Comparison of ENCODE assay signal across 32 mouse cellular contexts in genomic region chr5:53272626-53273025, GRCm38 (mm10). TPM values are rescaled to one million over a fixed set of nuclear protein-coding genes. Genes with fewer than 3 reads are reported as not detected.
DNase-seq lines count a peak whose midpoint lies in the region; ATAC-seq and TF ChIP-seq lines count a peak whose summit lies in the region.
"Had no signal": no experiment of that assay in that cellular context is flagged by ENCODE, and none has a peak within 500 bp of the region (broad histone marks: within the 10 kb centered on the region; RNA-seq: fewer than 3 reads in every experiment).

No protein-coding gene starts in this region.

- H3K27ac ChIP-seq in kidney, postnatal 0 days: 0 out of 2 replicates have a peak overlapping the region, but pooled peaks have one; percentile 22
- H3K27ac ChIP-seq: forebrain, embryonic 13.5 days; hindbrain, embryonic 12.5 days; hindbrain, postnatal 0 days; intestine, embryonic 15.5 days; layer of hippocampus, adult 2 months; liver, embryonic 14.5 days; macrophage; midbrain, embryonic 10.5 days had no signal

- no peak for DNase-seq in kidney, postnatal 0 days (ENCODE audit: low spot score)
- no peak for DNase-seq in kidney, adult 8-10 months
- peak; percentile 54 for DNase-seq in A20 (ENCODE audit: low read depth, low spot score)
- peak; percentile 50 to 53 for DNase-seq in B cell, adult 2 months
- peak; percentile 50 to 57 for DNase-seq in spleen, postnatal 36 days (ENCODE audit: low spot score in 2 of 2)
- no peak for DNase-seq in layer of hippocampus, postnatal 36 days
- DNase-seq: adrenal gland, postnatal 14 days; cerebellum, adult 2 months; cerebellum, postnatal 14 days; heart, adult 18-20 months; heart, postnatal 36 days; kidney, adult 9 months; kidney, postnatal 25 days; left cerebral cortex, postnatal 4 days; liver; lung, adult 2 months; lung, postnatal 10 days; right cerebral cortex, adult 18-20 months; thymus, adult 2 months; thymus, postnatal 36 days had no signal

- H3K9me3 ChIP-seq in kidney, postnatal 0 days (replicated peaks; ENCODE audit: low read length): no peaks in the 10 kb centered on the region
- H3K9me3 ChIP-seq: forebrain, embryonic 13.5 days; hindbrain, embryonic 12.5 days; intestine, embryonic 15.5 days; midbrain, embryonic 10.5 days had no signal

- no peak overlapping the region for H3K4me2 ChIP-seq in kidney, postnatal 0 days (ENCODE audit: low read length)
- H3K4me2 ChIP-seq: forebrain, embryonic 13.5 days; heart, embryonic 11.5 days; hindbrain, embryonic 12.5 days; intestine, embryonic 15.5 days had no signal

- no peaks in the 10 kb centered on the region for H3K36me3 ChIP-seq in kidney, postnatal 0 days (ENCODE audit: insufficient read depth, low read length)
- H3K36me3 ChIP-seq: hindbrain, embryonic 12.5 days; intestine, embryonic 15.5 days; midbrain, embryonic 10.5 days had no signal

- H3K27me3 ChIP-seq in kidney, postnatal 0 days (ENCODE audit: insufficient read depth, low read length): no peaks in the 10 kb centered on the region
- H3K27me3 ChIP-seq: hindbrain, embryonic 12.5 days; intestine, embryonic 15.5 days; Patski had no signal

- peaks cover 12% of the 10 kb centered on the region; the same call in 1 of the 2 replicates for H3K4me1 ChIP-seq in kidney, postnatal 0 days (replicated peaks; ENCODE audit: insufficient read depth, low read length)

- no peak for ATAC-seq in kidney, postnatal 0 days (replicated peaks; ENCODE audit: low FRiP score, low read depth)
- ATAC-seq: forebrain, embryonic 13.5 days; hindbrain, postnatal 0 days; intestine, embryonic 15.5 days; midbrain, embryonic 16.5 days; Patski had no signal

- no peak for TF ChIP-seq CTCF in kidney, postnatal 0 days (IDR thresholded peaks at IDR 0.05; ENCODE audit: low read depth)

- H3K9ac ChIP-seq in kidney, postnatal 0 days (ENCODE audit: low read depth, low read length): no peak overlapping the region
- H3K9ac ChIP-seq: forebrain, embryonic 13.5 days; hindbrain, embryonic 12.5 days; intestine, embryonic 15.5 days; liver, embryonic 14.5 days had no signal

- no peak overlapping the region for H3K4me3 ChIP-seq in kidney, postnatal 0 days (replicated peaks; ENCODE audit: low read depth, low read length)
- H3K4me3 ChIP-seq: forebrain, embryonic 13.5 days; hindbrain, embryonic 12.5 days; intestine, embryonic 15.5 days; layer of hippocampus, adult 2 months; midbrain, embryonic 10.5 days had no signal

- WGBS in kidney, postnatal 0 days: 66% methylated on average over 4 of the region's 4 CpGs

RNA-seq across cellular contexts. Expression of gene Smim20, which starts 5.7 kb away (rescaled TPM):
- 135 and 143 TPM in 2 replicates for polyA plus RNA-seq in kidney, postnatal 0 days (2015; fragmentation: Nextera tagmentation; extraction: Ambion mirVana)
- total RNA-seq in layer of hippocampus, postnatal 36 days (2021): 10 to 100 TPM; 39.0 to 43.9 TPM

RNA-seq across cellular contexts. Expression of gene Sel1l3, which starts 58.9 kb away (rescaled TPM):
- polyA plus RNA-seq in kidney, postnatal 0 days (2015; fragmentation: Nextera tagmentation; extraction: Ambion mirVana): 11.1 and 11.8 TPM in 2 replicates
- total RNA-seq in layer of hippocampus, postnatal 36 days (2021): 10 to 100 TPM; 40.7 to 44.2 TPM
- total RNA-seq: MEL had no signal

Comparison
In these comparisons a context has a peak if more than half of its experiments do, and no peak if none do; other contexts are left out.
1. DNase-seq: peak in A20 (single experiment), B cell, adult 2 months (2 of 2) and spleen, postnatal 36 days (2 of 2); none in kidney, postnatal 0 days (single experiment), kidney, adult 8-10 months (0 of 2) and layer of hippocampus, postnatal 36 days (0 of 2).